Mouse (Mus musculus) lung, postnatal 36 days (tissue): ENCODE results near the gene Olfr510.
"Not testable (repeated sequence)": the region's sequence is repeated elsewhere in the genome, so short reads cannot be mapped to it uniquely, and the experiment has no call there.

Experiments used
- DNase-seq: peaks from one replicate; pipeline ENCODE4 v3.0.0; 2022; ENCODE audit warnings: mixed read lengths

Gene Olfr510

DNA sequence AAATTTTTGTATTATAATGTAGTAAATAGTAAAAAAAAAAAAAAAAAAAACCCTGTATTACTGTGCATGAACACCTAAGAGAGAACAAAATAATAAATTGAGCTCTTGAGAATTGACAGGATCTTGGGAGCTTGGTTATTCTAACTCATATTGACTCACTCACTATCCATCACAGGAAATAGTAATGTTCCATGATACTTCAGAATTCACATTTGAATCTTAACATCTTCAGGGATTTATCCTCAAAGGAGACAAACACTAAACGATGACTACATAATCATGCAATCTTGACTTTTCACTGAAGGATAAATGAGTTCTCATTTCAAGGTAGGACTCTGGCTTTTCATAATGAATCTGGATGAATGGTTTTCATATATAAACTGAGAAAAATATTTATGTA is at the start of gene Olfr510:
Gene Olfr510 (plus strand): TSS at position 301 of the 400 bp plus-strand sequence.
- no peak for DNase-seq

DNA sequence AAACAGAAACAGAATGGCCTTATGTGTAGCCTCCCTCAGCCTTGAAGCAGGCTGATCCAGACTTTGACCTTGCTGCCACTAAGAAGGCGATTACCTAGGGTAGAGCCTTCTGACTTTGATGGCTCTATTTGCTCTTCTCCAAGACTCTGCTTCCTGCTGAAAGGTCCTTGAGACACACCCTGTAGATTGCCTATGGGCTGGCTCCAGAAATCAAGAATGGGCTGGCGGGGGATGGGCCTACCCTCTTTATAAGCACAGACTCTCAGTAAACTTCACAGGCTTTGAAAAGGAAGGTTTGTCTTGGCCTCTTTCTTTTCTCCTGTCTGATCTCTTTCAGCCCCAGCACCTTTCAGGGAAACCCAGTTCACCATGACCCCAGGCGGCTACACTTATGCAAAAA is 49.4 kb upstream of the Olfr510 start:
- not testable (repeated sequence) for DNase-seq

DNA sequence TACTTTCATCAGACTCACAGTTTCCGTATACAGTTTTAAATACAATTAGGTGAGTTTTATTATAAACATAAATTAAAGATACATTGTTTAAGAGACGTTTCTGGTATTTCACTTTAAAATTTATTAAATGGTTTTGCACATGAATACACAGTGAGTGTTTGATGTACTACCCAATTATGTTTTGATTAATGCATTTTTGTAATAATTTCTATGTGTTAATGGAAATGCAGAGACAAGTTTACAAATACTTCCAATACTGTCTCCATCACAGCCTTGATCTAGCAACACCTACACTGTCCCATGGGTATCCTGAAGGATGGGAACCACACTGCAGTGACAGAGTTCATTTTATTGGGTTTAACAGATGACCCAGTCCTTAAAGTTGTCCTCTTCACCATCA is 44.7 kb upstream of the Olfr510 start, which contains the start of gene Olfr507:
Gene Olfr507 (plus strand): TSS at position 301 of the 400 bp plus-strand sequence.
- DNase-seq: no peak

DNA sequence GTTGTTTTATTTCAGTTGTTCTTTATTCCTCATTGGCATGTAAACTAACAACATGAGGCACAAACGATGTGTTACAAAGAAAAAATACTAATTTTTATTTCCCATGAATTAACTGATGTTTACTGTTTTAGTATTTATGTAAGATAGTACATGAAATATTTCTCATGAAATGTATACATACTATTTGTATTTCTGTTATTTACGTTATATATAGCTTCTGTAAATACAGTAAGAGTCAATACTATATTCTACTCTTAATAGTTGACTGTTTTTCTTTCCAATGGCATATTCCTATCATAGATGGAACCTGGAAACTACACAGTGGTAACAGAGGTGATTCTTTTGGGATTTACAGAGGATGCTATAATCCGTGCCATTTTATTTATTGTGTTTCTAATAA is 36.5 kb upstream of the Olfr510 start, which contains the start of gene Olfr508:
Gene Olfr508 (plus strand): TSS at position 301 of the 400 bp plus-strand sequence.
- no peak for DNase-seq

DNA sequence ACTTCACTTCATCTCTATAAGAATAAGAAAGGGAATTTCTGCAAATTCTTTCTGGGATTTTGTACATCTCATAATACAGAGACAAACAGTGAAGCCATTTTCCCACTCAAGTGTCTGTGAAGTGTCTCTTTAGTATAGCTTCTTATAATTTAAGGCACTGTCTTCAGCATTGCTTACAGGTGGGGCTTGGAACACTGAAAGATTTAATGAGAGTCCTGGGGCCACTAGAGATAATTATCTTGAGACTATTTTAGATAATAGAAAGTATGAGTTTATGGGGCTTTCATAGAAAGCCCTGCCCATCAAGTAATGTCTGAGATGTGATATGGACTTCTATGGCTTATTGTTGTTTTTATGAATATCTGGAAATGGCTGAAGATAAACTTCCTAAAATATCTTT is 14.4 kb upstream of the Olfr510 start, which contains the start of gene Olfr509:
Gene Olfr509 (minus strand): TSS at position 101 of the 400 bp plus-strand sequence.
- DNase-seq: no peak

DNA sequence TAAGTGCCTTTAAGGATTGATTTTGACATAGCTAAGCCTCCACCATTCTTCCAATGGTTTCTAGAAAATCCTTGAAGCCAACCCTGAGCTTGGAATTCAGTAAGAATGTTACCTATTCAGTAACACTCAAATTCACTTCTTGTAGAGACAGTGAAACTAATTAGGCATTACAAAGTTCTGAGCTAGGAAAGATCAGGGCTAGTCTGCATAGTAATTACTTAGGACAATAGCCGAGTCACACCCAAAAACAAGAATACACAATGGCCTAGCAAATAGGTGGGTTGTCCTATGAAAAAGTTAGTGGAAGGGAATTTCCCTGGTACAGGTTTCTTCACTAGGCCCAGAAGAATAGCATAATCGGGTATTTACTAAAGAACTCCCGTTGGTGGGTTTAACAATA is 3.8 kb upstream of the Olfr510 start:
- no peak for DNase-seq

DNA sequence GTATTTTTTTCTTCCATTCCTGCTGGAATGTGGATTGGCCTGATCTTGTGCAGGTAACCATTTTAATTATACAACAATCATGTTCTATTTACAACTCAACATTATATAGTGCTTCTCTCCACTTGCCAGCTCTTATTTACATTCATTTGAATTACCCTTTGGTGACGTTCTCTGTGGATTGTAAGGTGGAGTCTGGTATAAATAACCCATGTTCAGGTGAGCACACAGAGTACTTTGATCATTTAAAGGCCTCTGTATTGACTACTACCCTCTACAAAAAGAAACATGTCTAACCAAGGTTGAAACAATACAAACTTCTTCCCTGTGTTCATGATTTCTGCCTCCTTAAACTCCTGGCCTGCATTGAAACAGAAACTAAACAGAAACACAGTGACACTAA is 4.8 kb downstream of the Olfr510 start:
- no peak for DNase-seq

DNA sequence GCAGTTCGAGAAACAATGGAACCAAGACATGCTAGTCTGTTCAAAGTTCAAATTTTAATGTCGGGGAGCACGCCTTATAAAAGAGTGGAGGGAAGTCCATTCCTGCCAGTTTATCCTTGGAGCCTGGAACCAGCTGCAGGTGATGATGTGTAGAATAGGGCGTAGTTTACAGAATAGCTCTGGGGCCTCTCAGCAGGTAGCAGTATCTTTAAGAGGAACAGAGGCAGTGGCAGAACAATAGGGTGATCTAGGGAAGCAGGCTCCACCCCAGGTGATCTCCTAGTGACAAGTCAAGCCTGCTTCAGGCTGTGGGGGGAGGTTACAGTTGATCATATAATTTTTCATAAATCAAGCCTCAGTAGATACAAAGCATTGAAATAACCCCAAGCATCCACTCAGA is 12.7 kb downstream of the Olfr510 start:
- no peak for DNase-seq

DNA sequence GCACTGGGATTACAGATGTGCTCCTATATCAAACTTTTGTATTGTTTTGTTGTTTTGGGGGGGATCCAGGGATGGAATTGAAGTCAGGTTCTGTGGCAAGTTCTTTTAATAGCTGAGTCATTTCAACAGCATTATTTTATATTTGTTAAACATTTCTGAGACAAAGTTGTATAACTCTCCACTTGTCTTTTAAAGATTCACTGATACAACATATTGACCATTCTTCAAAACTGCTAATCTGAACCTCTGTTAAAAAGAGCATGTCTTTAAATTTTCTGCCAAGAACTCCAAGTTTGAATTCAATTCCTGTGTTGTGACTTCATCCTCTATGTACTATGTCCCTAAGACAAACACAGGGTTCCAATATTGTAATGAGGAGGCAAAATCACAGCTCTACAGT is 46.8 kb downstream of the Olfr510 start, which contains the start of gene Olfr512:
Gene Olfr512 (plus strand): TSS at position 301 of the 400 bp plus-strand sequence.
- DNase-seq: no peak
